Mouse (Mus musculus) mesoderm, embryonic 11.5 days (tissue): ENCODE results near the gene Arhgef12.
A peak's percentile ranks its signal among the peaks of the same experiment; 100 is the strongest.
"Not testable (repeated sequence)": the region's sequence is repeated elsewhere in the genome, so short reads cannot be mapped to it uniquely, and the experiment has no call there.

Experiments used
- DNase-seq: peaks from one replicate; pipeline ENCODE4 v3.0.0-alpha.2; 2012; ENCODE audit warnings: low read depth, low spot score

Arhgef12 gene

DNA sequence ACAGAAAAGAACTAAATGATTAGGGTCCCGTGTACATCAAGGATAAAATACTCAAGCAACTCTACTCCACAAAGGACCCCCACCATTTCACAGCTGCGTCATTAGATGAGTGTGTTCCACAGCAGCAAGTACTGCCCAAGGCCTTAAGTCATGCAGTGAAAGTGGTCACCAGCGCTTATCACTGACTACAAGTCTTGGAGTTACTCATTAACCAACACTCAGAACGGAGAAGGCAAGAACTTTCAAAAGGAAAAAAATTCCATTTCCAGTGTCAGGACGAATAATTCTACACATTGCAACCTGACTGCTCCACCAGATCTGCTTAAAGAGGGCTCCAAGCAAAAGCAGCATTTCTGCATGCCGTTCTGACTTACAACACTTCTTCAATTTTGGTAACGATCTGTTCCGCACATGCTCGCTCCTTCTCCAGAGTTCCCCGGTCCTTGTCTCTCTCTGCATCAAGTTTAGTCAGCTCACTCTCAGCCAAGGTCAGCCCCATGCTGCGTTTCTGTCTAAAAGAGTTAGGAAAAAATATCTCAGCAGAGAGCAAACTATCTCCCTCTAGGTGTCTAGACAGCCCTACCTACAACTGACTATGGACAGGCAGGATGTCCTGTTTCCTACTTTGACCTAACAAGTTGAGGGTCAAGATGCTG, 106.3 kb downstream of the Arhgef12 start:
- no peak for DNase-seq

DNA sequence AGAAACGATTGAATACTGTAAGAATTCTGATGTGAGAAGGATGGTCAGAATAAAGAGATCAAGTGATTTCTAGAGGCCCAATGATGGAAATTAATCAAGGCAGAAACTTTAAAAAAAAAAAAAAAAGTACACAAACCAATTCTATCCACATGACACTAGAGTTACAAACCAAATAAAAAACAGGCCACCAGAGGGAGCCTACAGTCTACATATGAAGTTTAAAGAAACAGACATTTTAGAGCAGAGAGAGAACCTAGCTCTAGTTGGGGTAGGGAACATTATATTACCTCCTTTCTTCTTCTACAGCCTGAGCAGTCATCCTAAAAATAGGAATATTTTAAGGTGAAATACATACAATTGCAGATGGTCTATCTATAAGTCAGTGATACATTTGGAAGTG, 107.0 kb downstream of the Arhgef12 start:
- DNase-seq: peak; percentile 62

DNA sequence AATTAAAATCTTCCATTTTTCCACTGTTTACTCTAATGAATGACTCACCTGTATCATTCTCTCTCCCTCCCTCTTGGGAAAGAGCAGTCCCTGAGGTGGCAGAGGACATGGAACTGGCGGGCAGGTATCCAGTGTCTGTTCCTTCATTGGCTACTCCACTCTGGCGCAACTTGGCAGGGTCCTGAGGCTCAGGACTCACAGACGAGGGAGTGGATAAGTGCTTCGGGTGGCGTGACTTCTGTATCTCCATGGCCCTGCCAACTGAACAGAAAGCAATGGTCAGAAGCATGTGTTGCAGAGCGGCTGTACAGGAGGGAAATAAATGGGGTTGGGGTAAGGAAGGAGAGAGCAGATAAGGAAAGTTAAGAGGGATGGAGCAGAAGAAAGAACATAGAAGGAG, 109.5 kb downstream of the Arhgef12 start:
- DNase-seq: no peak

DNA sequence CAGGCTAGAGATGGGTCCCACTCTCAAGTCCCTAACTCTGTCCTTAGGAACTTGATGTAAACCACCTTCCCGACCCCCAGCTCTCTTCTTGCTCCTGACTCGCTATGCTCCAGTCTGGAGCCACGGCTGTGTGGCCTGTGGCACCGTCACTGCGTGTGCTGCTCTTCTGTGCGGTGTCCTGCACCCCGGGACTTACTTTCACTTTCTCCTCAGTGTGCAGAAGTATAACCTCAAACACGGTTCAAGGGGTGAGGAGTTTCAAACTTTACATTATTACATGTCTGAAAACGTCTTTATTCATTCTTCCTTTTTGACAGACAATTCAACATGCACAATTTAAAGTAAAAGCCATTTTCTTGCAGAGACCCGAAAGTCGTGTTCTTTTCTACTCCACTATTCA, 111.7 kb downstream of the Arhgef12 start:
- DNase-seq: no peak

DNA sequence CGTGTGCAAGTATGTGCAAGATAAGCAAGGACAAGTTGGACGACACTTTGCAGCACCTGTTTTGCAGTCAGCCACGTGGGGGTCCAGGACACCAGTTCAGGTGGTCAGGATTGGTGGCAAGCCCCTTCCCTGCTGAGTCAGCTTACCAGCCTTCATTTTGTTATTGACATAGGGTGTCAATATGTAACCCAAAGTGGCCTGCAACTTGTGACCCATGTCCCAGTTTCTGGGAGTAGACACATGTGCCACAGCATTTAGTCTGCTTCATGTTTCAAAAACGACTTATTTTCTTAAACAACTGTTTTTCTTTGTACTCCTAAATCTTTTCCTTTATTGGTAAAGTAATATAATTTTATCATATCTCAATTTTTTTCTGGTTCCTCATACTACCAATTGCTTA, 112.3 kb downstream of the Arhgef12 start:
- DNase-seq: no peak

DNA sequence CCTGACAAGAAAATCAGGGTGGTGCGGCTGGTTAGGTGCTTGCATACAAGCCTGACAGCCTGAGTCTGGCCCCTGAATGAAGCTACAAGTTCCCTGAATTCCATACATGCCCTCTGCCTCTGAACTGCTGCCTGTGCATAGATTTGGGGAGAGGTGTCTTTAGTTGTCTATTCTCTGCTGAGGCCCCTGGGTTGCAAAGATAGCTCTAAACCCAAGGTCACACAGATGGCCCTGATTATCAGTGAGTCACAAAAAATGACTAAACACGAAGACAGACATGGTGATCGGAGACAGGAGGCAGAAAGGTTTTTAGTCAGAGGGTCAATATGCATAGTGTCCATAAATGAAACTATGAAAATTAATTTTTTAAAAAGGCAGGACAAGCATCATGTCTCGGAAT, 113.4 kb downstream of the Arhgef12 start:
- no peak for DNase-seq

DNA sequence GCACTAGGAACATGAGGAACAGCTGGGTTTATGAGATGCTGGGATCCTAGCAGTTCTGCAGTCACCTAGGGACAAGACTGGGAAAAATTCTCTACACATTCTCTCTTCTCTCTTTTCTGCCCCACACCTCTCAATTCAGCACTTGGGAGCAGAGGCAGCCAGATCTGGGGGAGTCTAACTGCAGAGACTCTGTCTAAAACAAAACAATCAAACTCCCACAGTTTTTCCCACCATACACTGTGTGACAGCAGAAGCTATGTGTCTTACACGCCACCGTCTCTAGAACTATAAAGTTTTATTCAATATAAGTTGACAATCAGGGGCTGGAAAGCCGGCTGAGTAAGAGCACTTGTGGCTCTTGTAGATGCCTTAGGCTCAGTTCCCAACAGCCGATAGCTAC, 119.1 kb downstream of the Arhgef12 start:
- DNase-seq: no peak

DNA sequence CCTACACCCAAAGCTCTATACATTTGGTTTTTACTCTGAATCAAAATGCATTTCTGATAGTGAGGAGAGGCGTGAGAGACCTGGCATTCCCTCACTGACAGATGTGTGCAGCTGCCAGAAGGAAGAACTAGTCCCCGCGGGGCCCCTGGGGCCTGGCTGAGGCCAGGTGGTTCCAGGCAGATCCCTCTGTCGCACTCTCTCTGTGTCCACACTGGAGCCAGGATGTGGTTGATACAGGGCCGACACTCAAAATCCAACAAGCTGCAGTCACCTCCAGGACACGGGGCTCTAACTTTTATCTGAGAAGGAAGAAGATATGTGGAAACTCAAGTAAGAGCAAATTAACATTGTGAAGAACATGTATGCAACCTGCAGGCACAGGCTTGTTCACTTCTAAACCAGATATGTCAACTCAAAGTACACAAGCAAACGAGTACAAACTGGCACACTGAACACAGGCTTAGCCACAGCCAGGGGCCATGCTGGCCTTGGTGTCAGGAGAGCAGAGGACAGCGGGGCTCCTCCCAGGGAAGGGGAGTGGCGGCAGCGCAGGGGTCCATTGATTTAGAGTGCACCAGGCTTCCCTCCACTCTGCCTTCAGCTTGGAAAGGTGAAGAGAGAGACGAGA, 138.0 kb downstream of the Arhgef12 start:
- no peak for DNase-seq

DNA sequence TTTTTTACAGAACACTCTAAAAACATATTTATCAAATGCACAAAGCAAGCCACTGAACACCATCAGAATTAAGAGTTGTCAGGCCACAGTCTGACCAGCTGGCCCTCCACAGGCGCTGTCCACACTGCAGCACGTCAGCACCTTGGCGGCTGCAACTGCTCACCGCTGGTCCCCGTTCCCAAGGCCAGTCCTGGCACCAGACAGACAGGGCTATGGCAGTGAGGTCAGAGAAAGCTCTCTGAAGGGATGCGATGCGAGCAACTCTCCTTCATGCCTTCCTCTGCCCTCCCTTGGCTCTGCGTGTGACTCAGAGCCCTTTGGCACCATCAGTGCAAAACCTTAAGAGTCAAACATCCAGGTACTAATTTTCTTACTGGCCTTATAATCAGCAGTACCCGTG, 139.3 kb downstream of the Arhgef12 start:
- DNase-seq: no peak

DNA sequence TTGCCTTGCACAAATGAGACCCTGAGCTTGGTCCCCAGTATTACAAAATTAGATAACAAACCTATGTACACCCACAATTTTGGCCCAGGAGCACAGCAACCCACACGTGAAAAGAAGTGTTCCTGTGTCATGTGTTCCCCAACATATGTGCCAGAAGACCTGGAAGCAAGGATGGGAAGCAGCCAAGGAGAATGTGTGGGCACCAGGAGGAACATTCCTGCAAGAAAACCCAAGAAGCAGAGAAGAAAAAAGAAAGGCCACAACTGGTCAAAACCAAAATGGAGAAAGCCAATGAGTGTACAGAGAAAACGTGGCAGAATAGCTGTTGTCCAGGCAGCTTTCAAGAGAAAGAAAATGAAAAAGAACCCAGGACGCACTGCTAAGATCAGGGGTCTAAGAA, 142.2 kb downstream of the Arhgef12 start:
- not testable (repeated sequence) for DNase-seq

DNA sequence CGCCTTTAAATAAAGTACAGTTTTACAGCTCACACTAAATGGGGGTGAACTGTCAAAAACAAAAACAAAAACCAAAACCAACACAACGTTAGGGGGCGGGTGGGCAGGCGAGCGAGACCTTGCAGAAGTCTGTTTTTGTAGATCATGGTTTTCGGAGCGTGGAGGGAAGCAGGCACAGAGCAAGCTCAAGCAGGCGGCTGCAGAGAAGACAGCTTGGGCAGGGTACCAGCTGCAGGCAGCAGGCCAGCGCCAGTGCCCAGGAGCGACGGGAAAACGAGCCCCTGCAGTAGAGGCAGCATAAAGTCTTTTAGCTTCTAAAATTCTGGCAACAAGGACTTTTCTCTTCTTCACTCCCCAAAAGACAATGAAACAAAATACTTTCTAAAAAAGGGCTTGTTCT, 142.7 kb downstream of the Arhgef12 start:
- no peak for DNase-seq

DNA sequence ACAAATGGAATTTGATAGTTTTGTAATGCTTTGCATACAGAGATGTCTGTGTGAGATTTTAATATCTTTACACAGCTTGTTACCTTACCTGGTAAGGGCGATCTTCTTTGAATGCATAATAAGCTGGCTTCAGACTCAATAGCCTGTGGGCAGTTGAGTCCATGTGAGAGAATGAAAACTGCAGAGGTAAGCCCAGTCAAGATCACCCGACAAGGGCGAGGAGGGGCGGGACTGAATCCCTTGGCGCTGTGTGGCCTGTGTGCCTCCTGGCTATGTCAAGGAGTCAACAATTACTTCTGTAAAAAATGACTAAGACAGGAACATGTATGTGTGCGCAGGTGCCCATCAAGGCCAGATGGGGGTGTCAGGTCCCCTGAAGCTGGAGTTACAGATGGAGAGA, 144.5 kb downstream of the Arhgef12 start:
- DNase-seq: no peak

DNA sequence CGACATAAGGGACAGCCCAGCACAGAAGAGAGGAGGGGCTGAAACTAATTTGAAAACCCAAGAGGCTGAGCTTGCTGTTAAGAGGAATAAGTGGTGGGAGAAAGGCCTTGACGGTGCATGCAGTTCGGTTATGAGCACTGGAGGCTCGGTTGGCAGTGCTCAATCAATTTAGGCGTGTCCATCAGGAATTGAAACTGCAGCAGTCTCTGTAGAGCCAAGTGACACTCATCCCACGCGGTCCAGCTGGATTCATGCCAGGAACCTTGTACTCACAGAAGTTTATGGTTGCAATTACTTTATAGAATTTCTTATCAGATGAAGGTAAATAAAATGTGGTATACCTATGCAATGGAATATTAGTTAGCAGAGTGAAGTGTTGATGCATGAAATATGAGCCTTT, 148.6 kb downstream of the Arhgef12 start:
- no peak for DNase-seq

DNA sequence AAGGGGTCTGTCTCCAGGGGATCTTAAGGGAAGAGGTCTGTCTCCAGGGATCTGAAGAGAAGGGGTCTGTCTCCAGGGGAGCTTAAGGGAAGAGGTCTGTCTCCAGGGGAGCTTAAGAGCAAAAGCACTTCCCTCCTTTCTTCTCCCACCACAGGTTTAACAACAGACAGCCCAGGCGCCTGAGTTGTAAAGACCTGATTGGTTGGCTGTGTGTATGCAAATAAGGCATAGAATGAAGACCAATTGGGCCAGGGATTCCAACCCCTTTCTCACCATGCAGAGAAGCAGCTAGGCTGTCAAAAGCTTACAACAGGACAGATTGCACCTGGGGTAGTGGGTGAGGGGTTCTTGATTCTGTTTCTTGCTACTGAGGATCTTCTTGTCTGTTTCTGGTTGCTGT, 158.7 kb downstream of the Arhgef12 start:
- no peak for DNase-seq

DNA sequence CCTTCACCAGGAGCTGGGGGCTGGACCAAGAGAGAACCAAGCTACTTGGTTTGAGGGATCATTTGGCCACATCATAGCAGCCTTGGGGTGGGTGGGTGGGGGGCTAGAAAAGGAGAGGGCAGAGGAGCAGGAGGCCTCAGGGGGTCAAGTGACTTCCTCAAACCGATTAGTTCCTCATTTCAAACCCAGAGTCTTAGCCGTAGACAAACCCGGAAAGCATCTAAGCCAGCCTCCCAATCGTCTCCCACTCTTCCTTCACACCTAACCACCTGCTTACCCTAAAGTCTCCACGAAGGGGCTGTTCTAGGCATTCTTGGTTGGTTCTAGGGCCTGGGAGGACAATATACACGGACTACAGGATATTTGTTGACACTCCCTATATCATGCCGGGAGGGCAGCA, 161.9 kb downstream of the Arhgef12 start:
- DNase-seq: no peak

DNA sequence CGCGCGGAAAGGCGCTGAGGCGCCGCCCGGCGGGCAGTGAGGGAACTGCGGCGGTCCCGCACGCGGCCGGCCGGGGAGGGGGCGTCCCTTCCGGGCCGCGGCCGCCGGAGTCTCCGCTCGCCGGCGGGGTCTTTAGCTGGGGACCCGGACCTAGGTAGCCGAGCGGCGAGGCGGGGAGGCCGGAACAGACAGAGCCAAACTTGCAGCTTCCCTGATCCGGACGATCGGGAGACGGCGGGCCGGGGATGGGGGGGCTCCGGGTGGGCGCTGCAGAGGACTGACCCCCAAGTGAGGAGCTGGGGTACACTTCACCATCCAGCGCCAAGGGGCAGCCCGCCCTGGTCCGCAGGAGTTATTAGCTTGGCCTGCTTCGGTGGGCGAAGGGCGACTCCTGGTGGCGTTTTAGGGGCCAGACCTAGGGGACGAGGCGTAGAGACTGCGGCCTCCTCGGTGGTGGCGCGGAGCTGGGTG, 162.5 kb downstream of the Arhgef12 start:
- peak; percentile 92 for DNase-seq

DNA sequence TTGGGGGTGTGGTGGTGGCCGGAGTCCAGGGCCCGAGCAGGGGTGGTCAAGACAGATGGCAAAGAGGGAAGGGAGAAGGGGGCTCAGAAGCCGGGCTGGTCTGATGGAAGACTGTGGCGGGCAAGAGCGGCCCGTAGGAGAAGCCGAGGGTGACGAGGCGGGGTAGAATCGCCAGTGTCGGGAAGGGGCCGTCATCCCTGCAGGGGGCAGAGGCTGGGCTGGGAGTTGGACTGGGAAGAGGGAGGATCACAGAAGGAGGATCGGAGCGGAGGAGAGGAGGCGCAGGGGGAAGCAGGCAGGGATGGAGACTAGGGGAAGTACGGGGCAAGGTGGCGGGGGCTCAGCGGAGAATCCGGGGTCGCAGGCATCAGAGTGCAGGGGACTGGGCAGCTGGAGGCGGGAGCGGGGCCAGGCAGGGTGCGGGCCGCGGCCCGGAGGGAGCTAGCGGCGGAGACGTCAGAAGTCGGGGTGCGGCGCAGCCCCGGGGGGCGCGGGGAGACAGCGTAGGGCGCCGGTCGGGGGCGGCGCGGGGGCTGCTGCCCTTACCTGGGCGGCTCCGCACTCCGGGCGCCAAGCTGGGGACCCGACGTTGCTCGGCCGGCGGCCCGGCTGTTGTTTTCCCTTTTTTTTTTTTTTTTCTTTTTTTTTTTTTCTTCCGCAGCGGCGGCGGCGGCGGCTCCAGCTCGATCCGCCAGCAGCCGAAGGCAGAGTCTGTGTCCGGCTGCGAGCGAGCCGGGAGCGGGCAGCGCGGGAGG, 163.1 kb downstream of the Arhgef12 start, which contains the start of gene Grik4:
Gene Grik4, minus strand, starts transcription at position 713 of the 755 bp plus-strand sequence.
- DNase-seq: peak; percentile 44

DNA sequence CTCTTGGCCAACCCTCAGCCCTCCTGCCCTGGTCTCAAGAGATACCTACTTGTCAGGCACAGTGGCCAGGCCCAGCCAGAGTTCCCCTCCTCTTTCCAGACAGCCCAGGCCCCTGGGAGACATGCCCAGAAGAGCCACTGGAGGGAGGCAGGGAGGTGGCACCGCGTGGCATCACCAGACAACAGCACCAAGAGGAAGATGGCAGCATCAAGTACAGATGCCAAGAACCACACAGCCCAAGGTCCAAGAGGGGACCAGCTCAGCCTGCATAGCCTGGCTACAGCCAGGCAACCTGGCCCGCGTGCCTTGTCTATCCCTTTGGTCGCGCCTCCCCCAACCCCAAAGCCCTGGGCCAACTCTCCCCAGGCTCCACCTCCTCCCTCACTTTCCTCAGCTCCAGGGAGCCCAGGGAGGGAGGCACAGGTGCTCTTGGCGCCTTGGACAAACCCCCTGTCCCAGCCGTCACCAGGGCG, 163.9 kb downstream of the Arhgef12 start:
- peak; percentile 34 for DNase-seq

DNA sequence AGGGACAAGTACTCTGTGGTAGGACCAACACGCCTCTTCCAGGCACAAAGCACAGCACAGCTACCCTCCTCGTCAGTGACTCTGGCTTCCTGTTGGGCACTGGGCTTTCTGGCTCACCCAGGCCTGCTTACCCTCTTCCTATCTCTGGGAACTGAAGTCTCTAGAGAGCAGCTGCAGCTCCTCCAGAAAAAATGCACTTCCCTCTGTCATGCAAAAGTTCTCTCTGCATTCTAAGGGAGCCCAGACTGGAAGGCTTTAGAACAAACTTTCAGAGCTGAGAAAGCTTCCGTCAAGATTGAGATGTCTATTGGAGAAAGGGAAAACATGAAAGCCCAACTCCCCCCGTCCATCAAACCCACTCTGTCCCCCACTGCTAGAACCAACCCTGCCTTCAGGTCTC, 164.9 kb downstream of the Arhgef12 start:
- DNase-seq: no peak

DNA sequence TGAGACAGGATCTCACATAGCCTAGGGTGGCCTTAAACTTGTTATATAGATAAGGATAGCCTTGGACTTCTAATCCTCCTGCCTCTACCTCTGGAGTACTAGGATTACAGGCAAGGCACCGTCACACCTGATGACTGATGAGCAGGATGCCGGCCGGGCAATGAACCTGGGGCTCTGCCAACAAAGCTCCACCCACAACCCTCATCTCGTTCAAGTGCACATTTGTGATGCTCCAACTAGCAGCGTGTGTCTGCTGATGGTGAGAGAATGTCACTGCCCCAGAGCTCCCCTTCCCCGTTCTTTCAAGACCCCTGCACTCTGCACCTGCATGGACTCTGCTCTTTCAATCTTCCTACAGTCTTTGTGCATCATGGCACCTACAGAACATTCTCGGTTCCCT, 174.9 kb downstream of the Arhgef12 start:
- no peak for DNase-seq

DNA sequence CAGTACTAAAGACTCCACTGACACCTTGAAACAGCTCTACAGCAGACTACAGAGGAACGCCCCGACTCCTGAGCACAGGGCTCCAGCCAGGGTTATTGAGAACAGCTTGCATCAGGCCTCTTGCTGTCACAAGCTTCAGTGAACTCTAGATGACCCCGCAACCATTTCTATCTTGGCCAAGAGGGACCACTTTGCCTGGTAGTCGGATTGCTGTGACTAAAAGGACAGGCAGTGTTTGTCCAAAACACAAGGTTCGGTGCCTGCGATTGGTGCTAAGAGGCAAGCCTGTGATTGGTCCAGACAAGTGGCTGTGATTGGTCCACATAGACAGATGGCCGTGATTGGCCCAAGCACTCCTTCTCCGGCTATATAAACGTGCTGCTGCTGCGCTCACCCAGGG, 179.5 kb downstream of the Arhgef12 start:
- DNase-seq: peak; percentile 54

DNA sequence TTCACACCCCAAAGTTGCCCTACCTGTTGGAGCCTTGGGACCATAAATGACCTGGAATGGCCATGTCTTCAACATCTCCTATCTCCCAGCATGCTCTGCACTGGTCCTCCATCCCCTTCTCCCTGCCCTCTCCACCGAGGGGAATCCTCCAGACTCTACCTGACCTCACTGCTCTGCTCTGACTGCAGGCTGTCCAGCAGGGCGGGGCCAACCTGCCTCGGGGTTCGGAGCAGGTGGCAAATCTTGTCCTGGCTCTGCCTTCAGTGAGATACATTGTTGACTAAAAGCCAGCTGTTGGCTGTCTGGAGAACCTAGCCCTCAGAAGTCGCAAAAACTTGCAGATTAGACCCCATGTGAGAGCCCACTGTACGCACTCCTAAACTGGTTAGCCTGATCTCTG, 180.5 kb downstream of the Arhgef12 start:
- DNase-seq: no peak

DNA sequence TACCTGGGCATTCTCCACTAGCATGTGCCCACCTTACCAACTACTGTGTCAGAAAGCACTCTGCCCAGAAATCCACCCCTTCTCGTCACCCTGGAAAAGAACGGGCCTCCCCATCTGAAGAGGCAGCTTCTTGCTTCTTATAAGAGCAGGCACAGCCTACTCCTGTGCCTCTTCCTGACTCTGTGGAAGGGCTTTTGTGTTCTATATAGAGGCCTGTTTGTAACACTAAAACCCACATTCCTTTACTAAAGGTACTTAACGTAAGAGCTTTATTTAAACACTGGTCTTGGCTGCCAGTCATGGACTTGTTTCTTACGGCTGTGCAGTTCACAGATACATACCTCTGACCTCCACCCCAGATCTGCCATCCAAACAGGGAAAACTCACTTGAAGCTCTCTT, 185.2 kb downstream of the Arhgef12 start:
- DNase-seq: no peak
